Mouse (Mus musculus) heart, postnatal 0 days (tissue): Measurements from ENCODE around the gene Dpysl4.

Source experiments
- CTCF ChIP-seq: IDR thresholded peaks from 2 replicates; pipeline ENCODE4 v1.5.1; 2016; ENCODE audit warnings: antibody characterized with exemption, control low read depth, low read depth
- EP300 ChIP-seq: IDR thresholded peaks from 2 replicates; pipeline ENCODE4 v1.6.1; 2016; ENCODE audit warnings: antibody characterized with exemption, low read depth

GRCm38 (mm10) chr7:139078181-139078580 lies 7.6 kb upstream of the Dpysl4 start:
- no peak for TF ChIP-seq CTCF
- no peak for TF ChIP-seq EP300
